In the genomic region with DNA sequence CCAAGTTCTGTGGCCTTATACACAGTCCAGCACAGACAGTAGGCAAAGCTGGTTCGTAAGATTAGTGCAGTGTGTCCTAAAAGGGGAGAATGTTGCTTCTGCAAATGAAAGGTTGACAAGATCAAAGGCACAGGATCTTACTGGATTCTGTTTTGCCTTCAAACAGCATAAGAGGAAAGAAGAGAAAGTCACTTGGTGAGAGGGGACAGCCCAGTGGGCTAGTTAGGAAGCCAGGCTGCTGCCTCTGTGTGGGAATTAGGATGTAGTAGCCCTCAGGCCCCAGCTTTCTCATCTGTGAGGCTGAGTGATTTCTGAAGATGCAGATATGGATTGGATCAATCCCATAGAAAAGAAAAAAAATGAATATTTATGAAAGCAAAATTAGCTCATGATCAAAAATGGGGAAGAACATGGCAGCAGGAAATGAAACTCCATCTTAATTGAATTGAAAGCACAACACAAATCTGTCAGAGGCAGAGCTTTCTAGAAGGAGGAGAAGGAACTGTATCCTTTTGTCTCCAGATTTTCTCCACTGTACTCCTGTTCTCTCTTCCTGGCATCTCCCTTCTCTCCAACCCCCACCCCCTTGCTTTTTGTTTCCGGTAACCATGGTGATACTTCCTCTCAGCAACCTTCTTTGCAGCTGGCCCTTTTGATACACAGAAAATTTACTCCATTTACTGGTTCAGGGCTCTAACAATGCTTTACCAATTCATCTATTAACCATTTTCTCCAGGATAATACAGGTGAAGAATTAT, we compare ENCODE assay signal across 11 mouse cellular contexts.
A peak's percentile ranks its signal among the peaks of the same experiment; 100 is the strongest.
DNase-seq lines count a peak whose midpoint lies in the region; ATAC-seq lines count a peak whose summit lies in the region.
"Had no signal": no experiment of that assay in that cellular context is flagged by ENCODE, and none has a peak within 500 bp of the region (broad histone marks: within the 10 kb centered on the region; RNA-seq: fewer than 3 reads in every experiment).

No protein-coding gene starts in this region.

- DNase-seq in left cerebral cortex, postnatal 14 days (ENCODE audit: low spot score in 2 of 2) = peak; percentile 43 to 52
- no peak for DNase-seq in left cerebral cortex, adult 11 months (ENCODE audit: low spot score)
- peak; percentile 17 for DNase-seq in forebrain, embryonic 10.5 days (ENCODE audit: extremely low spot score, low spot score)
- DNase-seq in limb, embryonic 10.5 days (ENCODE audit: low spot score) = no peak
- peak; percentile 70 for DNase-seq in retina, postnatal 1 day
- DNase-seq in spleen, postnatal 4 days (ENCODE audit: low spot score in 2 of 2) = no peak
- DNase-seq in thymus, postnatal 4 days = no peak
- DNase-seq: kidney, adult 18-20 months; lung, postnatal 14 days had no signal

- peaks cover 30% of the 10 kb centered on the region for H3K4me1 ChIP-seq in forebrain, embryonic 10.5 days
- H3K4me1 ChIP-seq in limb, embryonic 10.5 days = peaks cover 19% of the 10 kb centered on the region
- H3K4me1 ChIP-seq: embryonic facial prominence, embryonic 13.5 days had no signal

- no peaks in the 10 kb centered on the region for H3K36me3 ChIP-seq in forebrain, embryonic 10.5 days (replicated peaks)
- H3K36me3 ChIP-seq in limb, embryonic 10.5 days = no peaks in the 10 kb centered on the region
- H3K36me3 ChIP-seq: embryonic facial prominence, embryonic 13.5 days had no signal

- no peaks in the 10 kb centered on the region for H3K9me3 ChIP-seq in forebrain, embryonic 10.5 days
- H3K9me3 ChIP-seq in limb, embryonic 10.5 days (replicated peaks) = no peaks in the 10 kb centered on the region
- H3K9me3 ChIP-seq: embryonic facial prominence, embryonic 13.5 days had no signal

- peak overlapping the region; percentile 74 for H3K27ac ChIP-seq in forebrain, embryonic 10.5 days
- H3K27ac ChIP-seq in limb, embryonic 10.5 days = peak overlapping the region; percentile 42; the same call in 1 of the 2 replicates
- H3K27ac ChIP-seq: embryonic facial prominence, embryonic 13.5 days had no signal

- no peak for ATAC-seq in monocyte, adult 5-6 weeks (replicated peaks; ENCODE audit: insufficient number of reproducible peaks, low FRiP score, low TSS enrichment, poor library complexity, severe bottlenecking)

- WGBS in forebrain, embryonic 10.5 days = 68% methylated on average over 2 of the region's 2 CpGs
- 90% methylated on average over 2 of the region's 2 CpGs for WGBS in limb, embryonic 10.5 days

- no peak overlapping the region for H3K4me3 ChIP-seq in forebrain, embryonic 10.5 days
- no peak overlapping the region for H3K4me3 ChIP-seq in limb, embryonic 10.5 days
- H3K4me3 ChIP-seq: embryonic facial prominence, embryonic 13.5 days had no signal

- H3K27me3 ChIP-seq in forebrain, embryonic 10.5 days (ENCODE audit: poor library complexity, severe bottlenecking) = no peaks in the 10 kb centered on the region
- no peaks in the 10 kb centered on the region for H3K27me3 ChIP-seq in limb, embryonic 10.5 days (ENCODE audit: low read depth, poor library complexity, severe bottlenecking)
- H3K27me3 ChIP-seq: embryonic facial prominence, embryonic 13.5 days had no signal

- intact Hi-C loops in left cerebral cortex, postnatal 14 days (cut with DNase I) = loop anchor here (5.0 kb wide), 2 partner anchors 67 to 143 kb away; partner anchors contain the start of gene Map2

Comparison
In these comparisons a context has a peak if more than half of its experiments do, and no peak if none do; other contexts are left out.
1. DNase-seq: peak in left cerebral cortex, postnatal 14 days (2 of 2), forebrain, embryonic 10.5 days (single experiment) and retina, postnatal 1 day (single experiment); none in left cerebral cortex, adult 11 months (single experiment), limb, embryonic 10.5 days (single experiment), spleen, postnatal 4 days (0 of 2) and thymus, postnatal 4 days (single experiment).